Mouse (Mus musculus) right cerebral cortex, adult 18-20 months (tissue): ENCODE measurements around the gene Cenpi.
A peak's percentile ranks its signal among the peaks of the same experiment; 100 is the strongest.
"Not testable (repeated sequence)": the region's sequence is repeated elsewhere in the genome, so short reads cannot be mapped to it uniquely, and the experiment has no call there.

ENCODE experiments used
- DNase-seq: peaks from one replicate; pipeline ENCODE4 v3.0.0; 2022; ENCODE audit warnings: mixed read lengths

Cenpi gene

GRCm38 (mm10) chrX:134307534-134308274, at the start of gene Cenpi:
Gene Cenpi, plus strand, starts transcription at chrX:134308084.
- peak; percentile 88 for DNase-seq

- DNase-seq, result no peak
Measured at GRCm38 (mm10) chrX:134261191-134261590, 46.7 kb upstream of the Cenpi start.

GRCm38 (mm10) chrX:134262129-134262528, 45.8 kb upstream of the Cenpi start:
- DNase-seq, result no peak

- no peak for DNase-seq
Measured at GRCm38 (mm10) chrX:134275715-134276114, 32.2 kb upstream of the Cenpi start.

- peak; percentile 46 for DNase-seq
Measured at GRCm38 (mm10) chrX:134276275-134277160, 31.4 kb upstream of the Cenpi start, which contains the start of gene Trmt2b. Gene Trmt2b, minus strand, starts transcription at chrX:134276984.

- no peak for DNase-seq
Measured at GRCm38 (mm10) chrX:134280531-134280930, 27.4 kb upstream of the Cenpi start.

- DNase-seq, result no peak
Measured at GRCm38 (mm10) chrX:134285102-134285501, 22.8 kb upstream of the Cenpi start.

GRCm38 (mm10) chrX:134285791-134286190, 22.1 kb upstream of the Cenpi start:
- DNase-seq, result no peak

GRCm38 (mm10) chrX:134287305-134287704, 20.6 kb upstream of the Cenpi start:
- no peak for DNase-seq

- DNase-seq, result no peak
Measured at GRCm38 (mm10) chrX:134296301-134296700, 11.6 kb upstream of the Cenpi start.

GRCm38 (mm10) chrX:134296737-134297136, 11.1 kb upstream of the Cenpi start:
- no peak for DNase-seq

- no peak for DNase-seq
Measured at GRCm38 (mm10) chrX:134297195-134297594, 10.7 kb upstream of the Cenpi start.

GRCm38 (mm10) chrX:134300219-134300618, 7.7 kb upstream of the Cenpi start:
- no peak for DNase-seq

GRCm38 (mm10) chrX:134303287-134303686, 4.6 kb upstream of the Cenpi start:
- no peak for DNase-seq

GRCm38 (mm10) chrX:134308275-134308634, 371 bp downstream of the Cenpi start:
- no peak for DNase-seq

- DNase-seq, result not testable (repeated sequence)
Measured at GRCm38 (mm10) chrX:134311193-134311592, 3.3 kb downstream of the Cenpi start.

- DNase-seq, result no peak
Measured at GRCm38 (mm10) chrX:134319153-134319932, 11.5 kb downstream of the Cenpi start.

- DNase-seq, result no peak
Measured at GRCm38 (mm10) chrX:134333280-134333679, 25.4 kb downstream of the Cenpi start.

- DNase-seq, result no peak
Measured at GRCm38 (mm10) chrX:134342735-134343134, 34.9 kb downstream of the Cenpi start.

- DNase-seq, result no peak
Measured at GRCm38 (mm10) chrX:134350205-134350604, 42.3 kb downstream of the Cenpi start.

- peak; percentile 1 for DNase-seq
Measured at GRCm38 (mm10) chrX:134353848-134354247, 46.0 kb downstream of the Cenpi start.

- no peak for DNase-seq
Measured at GRCm38 (mm10) chrX:134359336-134359735, 51.5 kb downstream of the Cenpi start.

GRCm38 (mm10) chrX:134362156-134362555, 54.3 kb downstream of the Cenpi start:
- no peak for DNase-seq
